Mouse (Mus musculus) MEL (cell line): ENCODE results near the gene Ilf3. TPM values are rescaled to one million over a fixed set of nuclear protein-coding genes. Genes with fewer than 3 reads are reported as not detected.

Experiments
- DNase-seq: peaks from one replicate; pipeline ENCODE4 v3.0.0; 2011; ENCODE audit warnings: low read depth, low spot score
- H3K27ac ChIP-seq: 2 replicates; pipeline ENCODE4 v1.5.1; 2012; ENCODE audit warnings: low read depth, mild to moderate bottlenecking, control low read depth, low read length, moderate library complexity; ENCODE audit not compliant: control insufficient read depth
- H3K27me3 ChIP-seq, 2 experiments: fragments of 150-350 bp in 1 of 2; sonication (generic) in 1 of 2; 2 replicates each; pipeline ENCODE4 v1.6.1; 2012; ENCODE audit warnings: low read length in 2 of 2, mild to moderate bottlenecking in 2 of 2, improper control_type of control experiment in 1 of 2, moderate library complexity in 1 of 2; ENCODE audit not compliant: insufficient read depth in 2 of 2, control insufficient read depth in 1 of 2
- H3K36me3 ChIP-seq, 2 experiments: 2 replicates each; pipeline ENCODE4 v1.6.1; 2012 to 2014; ENCODE audit warnings: low read length in 2 of 2, improper control_type of control experiment in 1 of 2, inconsistent platforms in 1 of 2, mild to moderate bottlenecking in 1 of 2; ENCODE audit not compliant: insufficient read depth in 2 of 2, control insufficient read depth in 1 of 2
- H3K4me1 ChIP-seq, 2 experiments: fragments of 150-350 bp in 1 of 2; sonication (generic) in 1 of 2; 2 replicates each; pipeline ENCODE4 v1.6.1; 2012; ENCODE audit warnings: low read length in 2 of 2, improper control_type of control experiment in 1 of 2, mild to moderate bottlenecking in 1 of 2; ENCODE audit not compliant: insufficient read depth in 2 of 2, control insufficient read depth in 1 of 2
- H3K4me3 ChIP-seq, 2 experiments: fragments of 150-350 bp in 1 of 2; sonication (generic) in 1 of 2; 2 replicates each; pipeline ENCODE4 v1.5.1; 2012; ENCODE audit warnings: low read depth in 2 of 2, low read length in 2 of 2, mild to moderate bottlenecking in 2 of 2, moderate library complexity in 2 of 2, control low read depth in 1 of 2, improper control_type of control experiment in 1 of 2; ENCODE audit not compliant: control insufficient read depth in 1 of 2, insufficient read depth in 1 of 2
- H3K79me2 ChIP-seq: 2 replicates; pipeline ENCODE4 v1.6.1; 2012; ENCODE audit warnings: mild to moderate bottlenecking, low read length, moderate library complexity; ENCODE audit not compliant: control insufficient read depth, poor library complexity, insufficient read depth
- H3K9ac ChIP-seq: 2 replicates; pipeline ENCODE4 v1.6.1; 2012; ENCODE audit warnings: low read depth, mild to moderate bottlenecking, control low read depth, low read length, moderate library complexity; ENCODE audit not compliant: control insufficient read depth, poor library complexity, severe bottlenecking
- H3K9me3 ChIP-seq: fragments of 150-350 bp; sonication (generic); replicated peaks from 2 replicates; pipeline ENCODE4 v1.6.1; 2012; ENCODE audit warnings: mild to moderate bottlenecking, low read length, improper control_type of control experiment, moderate library complexity; ENCODE audit not compliant: insufficient read depth
- BHLHE40 ChIP-seq: IDR thresholded peaks from 2 replicates; pipeline ENCODE4 v1.6.1; 2012; ENCODE audit warnings: low read depth, mild to moderate bottlenecking, inconsistent platforms, low read length, improper control_type of control experiment, borderline replicate concordance
- CHD2 ChIP-seq: IDR thresholded peaks from 2 replicates; pipeline ENCODE4 v1.6.1; 2011; ENCODE audit warnings: low read length, improper control_type of control experiment
- CTCF ChIP-seq, 3 experiments: IDR thresholded peaks in 2 of 3; conservative IDR thresholded peaks in 1 of 3; 2 replicates each; pipeline ENCODE4 v1.5.1; 2011 to 2012; ENCODE audit warnings: low read length in 3 of 3, low read depth in 2 of 3, mild to moderate bottlenecking in 2 of 3, improper control_type of control experiment in 1 of 3, inconsistent platforms in 1 of 3, mixed read lengths in 1 of 3, moderate library complexity in 1 of 3; ENCODE audit not compliant: control insufficient read depth in 1 of 3, insufficient read depth in 1 of 3, poor library complexity in 1 of 3, severe bottlenecking in 1 of 3
- ELF1 ChIP-seq: IDR thresholded peaks from 2 replicates; pipeline ENCODE4 v1.6.1; 2014; ENCODE audit warnings: low read depth, mild to moderate bottlenecking, inconsistent platforms, low read length, improper control_type of control experiment, moderate library complexity
- EP300 ChIP-seq, 2 experiments: IDR thresholded peaks; 2 replicates each; pipeline ENCODE4 v1.6.1; 2011; ENCODE audit warnings: improper control_type of control experiment in 2 of 2, low read length in 2 of 2, low read depth in 1 of 2, mild to moderate bottlenecking in 1 of 2
- ETS1 ChIP-seq: IDR thresholded peaks from 2 replicates; pipeline ENCODE4 v1.6.1; 2012; ENCODE audit warnings: low read depth, mild to moderate bottlenecking, inconsistent platforms, low read length, improper control_type of control experiment, moderate library complexity
- GATA1 ChIP-seq: IDR thresholded peaks from 2 replicates; pipeline ENCODE4 v1.6.1; 2011; ENCODE audit warnings: low read depth, low read length, improper control_type of control experiment
- JUND ChIP-seq: IDR thresholded peaks from 2 replicates; pipeline ENCODE4 v1.6.1; 2011; ENCODE audit warnings: low read depth, mild to moderate bottlenecking, improper control_type of control experiment, low read length
- MAFK ChIP-seq: IDR thresholded peaks from 2 replicates; pipeline ENCODE4 v1.6.1; 2011; ENCODE audit warnings: low read depth, mild to moderate bottlenecking, low read length, improper control_type of control experiment, borderline replicate concordance
- MAX ChIP-seq: IDR thresholded peaks from 2 replicates; pipeline ENCODE4 v1.6.1; 2011; ENCODE audit warnings: low read length, improper control_type of control experiment
- MEF2A ChIP-seq: IDR thresholded peaks from 2 replicates; pipeline ENCODE4 v1.6.1; 2014; ENCODE audit warnings: low read depth, mild to moderate bottlenecking, inconsistent platforms, low read length, improper control_type of control experiment; ENCODE audit not compliant: poor library complexity, insufficient replicate concordance, severe bottlenecking; ENCODE audit errors: extremely low read depth
- MYC ChIP-seq: IDR thresholded peaks from 2 replicates; pipeline ENCODE4 v1.6.1; 2011; ENCODE audit warnings: low read depth, mild to moderate bottlenecking, low read length, improper control_type of control experiment, moderate library complexity
- NELFE ChIP-seq: IDR thresholded peaks from 2 replicates; pipeline ENCODE4 v1.6.1; 2011; ENCODE audit warnings: low read depth, low read length, improper control_type of control experiment
- NRF1 ChIP-seq: IDR thresholded peaks from 2 replicates; pipeline ENCODE4 v1.6.1; 2014; ENCODE audit warnings: low read depth, mild to moderate bottlenecking, inconsistent platforms, low read length, improper control_type of control experiment, moderate library complexity; ENCODE audit not compliant: poor library complexity, insufficient read depth, severe bottlenecking
- POLR2A ChIP-seq, 2 experiments: IDR thresholded peaks; 2 replicates each; pipeline ENCODE4 v1.6.1; 2011 to 2012; ENCODE audit warnings: low read length in 2 of 2, mild to moderate bottlenecking in 2 of 2, control low read depth in 1 of 2, improper control_type of control experiment in 1 of 2, low read depth in 1 of 2, moderate library complexity in 1 of 2; ENCODE audit not compliant: control insufficient read depth in 1 of 2, insufficient read depth in 1 of 2, poor library complexity in 1 of 2
- RCOR1 ChIP-seq: IDR thresholded peaks from 2 replicates; pipeline ENCODE4 v1.6.1; 2012; ENCODE audit warnings: low read depth, mild to moderate bottlenecking, inconsistent platforms, low read length, improper control_type of control experiment
- SIN3A ChIP-seq: IDR thresholded peaks from 2 replicates; pipeline ENCODE4 v1.6.1; 2012; ENCODE audit warnings: low read length, improper control_type of control experiment, inconsistent platforms
- TAL1 ChIP-seq: IDR thresholded peaks from 2 replicates; pipeline ENCODE4 v1.6.1; 2012; ENCODE audit warnings: mild to moderate bottlenecking, inconsistent platforms, low read length, moderate library complexity, mixed read lengths
- TBP ChIP-seq: IDR thresholded peaks from 2 replicates; pipeline ENCODE4 v1.8.0; 2011; ENCODE audit warnings: low read depth, low read length, improper control_type of control experiment
- TCF12 ChIP-seq: IDR thresholded peaks from 2 replicates; pipeline ENCODE4 v1.6.1; 2014; ENCODE audit warnings: low read depth, mild to moderate bottlenecking, inconsistent platforms, low read length, improper control_type of control experiment, moderate library complexity
- UBTF ChIP-seq: IDR thresholded peaks from 2 replicates; pipeline ENCODE4 v1.6.1; 2012; ENCODE audit warnings: low read depth, mild to moderate bottlenecking, inconsistent platforms, low read length, improper control_type of control experiment, moderate library complexity, borderline replicate concordance; ENCODE audit not compliant: insufficient read depth
- USF1 ChIP-seq: IDR thresholded peaks from 2 replicates; pipeline ENCODE4 v1.6.1; 2014; ENCODE audit warnings: low read depth, mild to moderate bottlenecking, inconsistent platforms, low read length, improper control_type of control experiment, moderate library complexity
- USF2 ChIP-seq, 2 experiments: IDR thresholded peaks; 2 replicates each; pipeline ENCODE4 v1.6.1; 2011 to 2012; ENCODE audit warnings: improper control_type of control experiment in 2 of 2, low read length in 2 of 2, borderline replicate concordance in 1 of 2, inconsistent platforms in 1 of 2, low read depth in 1 of 2, mild to moderate bottlenecking in 1 of 2; ENCODE audit not compliant: insufficient read depth in 1 of 2
- polyA plus RNA-seq, 2 experiments: library from polyadenylated mRNA; stranded (reverse) in 1 of 2; unstranded in 1 of 2; fragments of >175 nt in 1 of 2; fragments of >200 nt in 1 of 2; gene quantifications; 2 replicates each; pipeline versions ENCODE4 v1.2.1 to v1.2.4; 2012; ENCODE audit warnings: low replicate concordance in 2 of 2, low read depth in 1 of 2; ENCODE audit not compliant: insufficient read length in 2 of 2, insufficient read depth in 1 of 2, missing spikeins in 1 of 2
- total RNA-seq: library from RNA; depleted of rRNA; stranded (reverse); fragments of 300-350 nt; gene quantifications from 2 replicates; pipeline ENCODE4 v1.2.3, GENCODE M21; 2012

The Ilf3 gene
- total and polyA plus RNA-seq, 3 experiments, result 67.4 to 519 (median 210) TPM

DNA sequence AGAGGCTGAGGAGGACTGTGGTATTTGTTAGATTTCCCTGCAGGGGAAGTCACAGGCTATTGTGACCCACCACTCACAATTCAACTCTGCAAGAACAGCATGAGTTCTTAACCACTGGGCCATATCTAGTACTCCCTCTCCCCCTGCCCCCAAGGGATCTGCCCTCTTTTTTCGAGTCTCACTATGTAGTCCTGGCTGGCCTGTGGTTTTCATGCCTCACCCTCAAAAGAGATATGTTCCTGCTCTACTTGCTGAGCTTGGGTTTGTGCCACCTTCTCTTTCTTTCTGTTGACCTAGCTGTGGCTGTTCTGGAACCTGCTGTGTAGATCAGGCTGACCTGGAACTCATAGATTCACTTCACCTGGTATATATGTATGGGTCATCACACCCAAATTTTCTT is 4.8 kb downstream of the Ilf3 start:
- Histone ChIP-seq H3K4me3 (no peak overlapping the region), H3K27ac (no peak overlapping the region)
- DNase-seq, result peak; percentile 58
- TF ChIP-seq TCF12 (no peak), USF1 (no peak), TAL1 (no peak), TBP (no peak), SIN3A (no peak), UBTF (0 out of 2 replicates have a peak, but pooled peaks have one; percentile 73)
- TF ChIP-seq, all 39 proteins: peak for 1
- Histone ChIP-seq H3K9ac (no peak overlapping the region), H3K4me1 (peaks cover 14 to 38% of the 10 kb centered on the region in 2 experiments), H3K79me2 (peaks cover 90% of the 10 kb centered on the region), H3K9me3 (no peaks in the 10 kb centered on the region), H3K36me3 (peaks cover 46 to 53% of the 10 kb centered on the region in 2 experiments), H3K27me3 (no peaks in the 10 kb centered on the region)

GRCm38 (mm10) chr9:21379195-21379594 is 11.5 kb downstream of the Ilf3 start:
- Histone ChIP-seq H3K27ac (no peak overlapping the region), H3K9ac (no peak overlapping the region), H3K27me3 (no peaks in the 10 kb centered on the region), H3K79me2 (peaks cover 95% of the 10 kb centered on the region), H3K4me1 (peaks cover 20 to 23% of the 10 kb centered on the region in 2 experiments), H3K36me3 (peaks cover 53 to 77% of the 10 kb centered on the region in 2 experiments), H3K4me3 (no peak overlapping the region), H3K9me3 (no peaks in the 10 kb centered on the region)
- DNase-seq, result peak; percentile 79
- TF ChIP-seq JUND (no peak), NELFE (no peak), MYC (no peak), MAX (peak; percentile 44; the same call in 1 of the 2 replicates), NRF1 (no peak), EP300 (IDR thresholded peaks at IDR 0.05; ENCODE audit: low read depth in 1 of 2, low read length in 2 of 2) (peak; percentile 88 to 91), USF1 (no peak), SIN3A (peak; percentile 30; the same call in 1 of the 2 replicates), POLR2A (IDR thresholded peaks at IDR 0.05; ENCODE audit: control insufficient read depth in 1 of 2, insufficient read depth in 1 of 2, low read depth in 1 of 2, low read length in 2 of 2, poor library complexity in 1 of 2) (peak in 1 of 2 experiments; percentile 8; a peak in 1 of 4 replicates), TAL1 (peak; percentile 80), BHLHE40 (peak; percentile 46; the same call in 1 of the 2 replicates), MEF2A (no peak), RCOR1 (peak; percentile 97), USF2 (IDR thresholded peaks at IDR 0.05; ENCODE audit: borderline replicate concordance in 1 of 2, insufficient read depth in 1 of 2, low read depth in 1 of 2, low read length in 2 of 2) (no peak), ELF1 (no peak), GATA1 (peak; percentile 93), TCF12 (peak; percentile 91), ETS1 (peak; percentile 76), MAFK (no peak), CHD2 (no peak; the same call in 1 of the 2 replicates), CTCF (IDR thresholded peaks at IDR 0.05 in 2 of 3, conservative IDR thresholded peaks at IDR 0.05 in 1 of 3; ENCODE audit: control insufficient read depth in 1 of 3, insufficient read depth in 1 of 3, low read depth in 2 of 3, low read length in 3 of 3, poor library complexity in 1 of 3, severe bottlenecking in 1 of 3) (no peak)
